Mouse (Mus musculus): Measurements from ENCODE around the gene Rint1.
"Not testable (repeated sequence)": the region's sequence is repeated elsewhere in the genome, so short reads cannot be mapped to it uniquely, and the experiment has no call there.

The Rint1 gene

DNA sequence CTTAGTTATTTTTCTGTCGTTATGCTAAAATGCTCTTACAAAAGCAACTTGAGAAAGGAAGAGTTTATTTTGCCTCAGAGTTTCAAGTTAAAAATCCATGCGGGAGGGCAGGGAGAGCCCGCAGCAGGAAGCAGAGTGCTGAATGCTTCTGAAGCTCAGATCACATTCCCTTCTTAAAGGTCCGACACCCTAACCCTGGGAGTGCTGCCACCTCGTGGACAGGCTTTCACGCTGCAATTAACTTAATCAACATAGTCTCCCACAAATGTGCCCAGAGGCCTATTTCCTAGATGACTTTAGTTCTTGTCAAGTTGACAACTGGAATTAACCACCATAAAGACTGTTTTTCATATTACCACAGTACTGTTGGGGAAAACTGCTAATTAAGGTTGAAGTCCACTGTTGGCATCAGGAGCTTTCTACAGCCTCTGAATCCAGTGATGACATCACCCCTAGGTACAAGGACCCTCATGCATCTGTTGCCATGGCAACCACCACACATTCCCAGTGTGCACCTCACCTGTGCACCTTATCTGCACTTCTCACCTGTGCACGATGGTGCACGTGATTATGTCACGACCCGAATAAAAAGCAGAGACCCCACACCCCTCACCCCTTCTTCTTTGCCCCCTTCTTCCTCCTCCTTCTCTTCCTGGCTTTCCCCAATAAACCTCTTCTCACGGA lies 39.0 kb downstream of the Rint1 start:
- DNase-seq, result peak; percentile 38 to 63

GRCm38 (mm10) chr5:23830897-23831752 lies 43.6 kb downstream of the Rint1 start:
- no peak for DNase-seq

GRCm38 (mm10) chr5:23835691-23836090 lies 48.2 kb downstream of the Rint1 start:
- not testable (repeated sequence) for DNase-seq

DNA sequence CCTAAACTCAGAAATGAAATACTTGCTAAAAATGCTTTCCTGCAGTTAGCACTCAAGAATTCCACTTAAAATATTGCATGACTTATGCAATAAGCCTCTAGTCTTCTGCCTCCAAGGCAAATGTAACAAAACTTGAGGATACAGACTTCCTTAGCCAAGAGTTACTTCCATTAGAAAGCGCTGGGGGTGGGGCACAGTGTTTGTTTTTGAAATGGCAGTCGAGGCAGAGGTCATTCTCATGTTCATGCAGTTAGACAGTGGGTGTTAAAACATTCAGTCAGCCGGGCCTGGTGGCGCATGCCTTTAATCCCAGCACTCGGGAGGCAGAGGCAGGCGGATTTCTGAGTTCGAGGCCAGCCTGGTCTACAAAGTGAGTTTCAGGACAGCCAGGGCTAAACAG lies 50.6 kb downstream of the Rint1 start:
- no peak for DNase-seq

DNA sequence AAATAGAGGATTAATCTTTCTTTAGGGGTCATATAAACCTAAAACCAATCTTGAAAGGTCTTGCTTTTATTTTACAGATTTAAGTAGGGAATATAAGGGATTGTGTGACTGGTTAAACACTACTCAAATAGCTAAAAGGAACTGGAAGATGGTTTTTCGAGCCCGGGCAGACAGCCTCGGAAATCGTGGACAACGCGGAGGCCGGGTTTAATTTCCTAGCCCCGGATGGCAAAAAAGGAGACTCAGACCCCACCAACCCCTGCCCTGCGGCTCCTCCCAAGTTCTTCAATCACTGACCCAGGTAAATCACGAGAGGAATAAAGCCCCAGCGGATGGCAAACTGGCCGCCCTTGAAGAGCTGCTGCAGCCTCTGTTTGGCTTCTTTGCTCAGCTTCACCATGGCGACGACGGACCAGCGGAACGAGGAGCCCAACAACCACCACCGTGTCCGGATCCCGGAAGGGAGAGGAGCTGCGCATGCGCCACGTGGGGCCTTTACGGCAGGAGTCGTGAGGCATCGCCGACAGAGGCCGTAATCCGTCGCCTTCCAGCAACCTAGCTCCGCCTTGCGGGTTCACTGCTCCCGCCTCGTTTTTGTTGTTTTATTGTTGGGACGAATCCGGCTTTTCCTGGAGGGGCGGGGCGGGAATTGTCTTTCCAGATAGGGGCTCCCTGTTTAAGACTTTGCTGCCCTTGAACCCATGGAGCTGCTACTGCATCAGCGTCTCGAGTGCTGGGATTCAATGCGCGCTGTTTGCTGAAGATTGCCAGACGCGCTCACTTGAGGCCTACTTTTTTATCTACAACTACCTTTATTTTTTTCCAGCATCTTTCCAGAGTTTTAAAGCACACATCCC lies 56.4 kb downstream of the Rint1 start, which contains the start of gene Tomm7:
TSS of gene Tomm7 (minus strand) at position 488 of the 857 bp plus-strand sequence.
- peak; percentile 90 to 93 for DNase-seq

DNA sequence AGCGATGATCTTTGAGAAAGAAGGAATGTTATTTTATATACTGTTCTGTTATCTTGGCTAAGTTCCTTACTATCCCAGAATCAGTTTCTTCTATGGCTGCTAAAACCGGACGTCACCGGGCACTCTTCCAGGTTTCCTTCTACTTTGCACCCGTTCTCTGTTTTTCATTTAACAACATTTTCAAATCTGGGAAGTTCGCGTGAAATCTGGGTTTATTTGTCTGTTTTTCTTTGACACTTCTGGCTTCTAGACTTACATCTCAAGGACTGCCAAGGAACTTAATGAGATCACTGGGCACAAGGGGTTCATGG lies 57.0 kb downstream of the Rint1 start:
- no peak for DNase-seq

DNA sequence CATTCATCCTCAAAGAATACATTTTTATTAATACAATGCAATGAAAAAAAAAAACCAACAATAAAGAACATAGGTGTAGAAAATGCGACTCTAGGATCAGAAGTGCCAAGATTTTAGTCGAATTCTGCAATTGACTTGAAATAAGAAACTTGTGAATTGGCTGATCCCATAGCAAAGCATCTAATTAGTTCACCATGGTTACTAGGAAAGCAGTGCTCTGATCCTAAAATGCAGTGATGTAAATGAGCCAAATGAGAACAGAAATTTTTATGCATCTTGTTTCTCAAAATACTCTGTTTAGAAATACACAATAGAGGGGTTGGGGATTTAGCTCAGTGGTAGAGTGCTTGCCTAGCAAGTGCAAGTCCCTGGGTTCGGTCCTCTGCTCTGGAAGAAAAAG lies 57.6 kb downstream of the Rint1 start:
- DNase-seq, result no peak

- DNase-seq, result peak; percentile 87 to 97
These were observed 63.0 kb downstream of the Rint1 start for GRCm38 (mm10) chr5:23850345-23851159.

DNA sequence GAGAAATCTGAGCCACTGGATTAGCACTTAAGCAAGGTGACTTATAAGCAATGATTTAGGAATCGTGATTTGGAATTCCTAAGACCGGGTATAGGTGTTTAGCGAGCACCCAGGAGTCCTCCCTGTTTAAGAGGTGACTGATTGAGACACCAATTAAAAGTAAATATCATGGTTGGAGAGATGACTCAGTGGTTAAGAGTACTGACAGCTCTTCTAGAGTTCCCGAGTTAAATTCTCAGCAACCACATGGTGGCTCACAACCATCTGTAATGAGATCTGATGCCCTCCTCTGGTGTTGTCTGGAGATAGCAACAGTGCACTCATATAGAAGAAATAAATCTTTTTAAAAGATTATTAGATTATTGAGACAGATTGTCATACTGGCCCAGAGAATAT lies 63.6 kb downstream of the Rint1 start:
- DNase-seq, result not testable (repeated sequence)

DNA sequence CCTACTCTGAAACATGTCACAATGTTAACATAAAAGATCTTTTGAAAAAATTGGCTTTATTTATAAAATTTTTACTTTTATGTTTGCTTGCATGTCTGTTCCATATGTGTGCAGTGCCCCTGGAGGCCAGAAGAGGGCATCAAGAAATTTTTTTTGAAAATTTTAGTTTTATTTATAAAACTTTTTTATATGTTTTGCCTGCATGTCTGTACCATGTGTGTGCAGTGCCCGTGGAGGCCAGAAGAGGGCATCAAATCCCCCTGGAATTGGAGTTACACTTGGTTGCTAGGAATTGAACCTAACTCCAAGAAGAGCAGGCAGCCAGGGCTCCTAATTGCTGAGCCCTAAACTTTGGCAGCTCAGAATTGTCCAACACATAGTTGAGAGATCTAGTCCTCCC lies 65.4 kb downstream of the Rint1 start:
- DNase-seq, result not testable (repeated sequence)

GRCm38 (mm10) chr5:23855484-23855883 lies 68.0 kb downstream of the Rint1 start:
- no peak for DNase-seq

DNA sequence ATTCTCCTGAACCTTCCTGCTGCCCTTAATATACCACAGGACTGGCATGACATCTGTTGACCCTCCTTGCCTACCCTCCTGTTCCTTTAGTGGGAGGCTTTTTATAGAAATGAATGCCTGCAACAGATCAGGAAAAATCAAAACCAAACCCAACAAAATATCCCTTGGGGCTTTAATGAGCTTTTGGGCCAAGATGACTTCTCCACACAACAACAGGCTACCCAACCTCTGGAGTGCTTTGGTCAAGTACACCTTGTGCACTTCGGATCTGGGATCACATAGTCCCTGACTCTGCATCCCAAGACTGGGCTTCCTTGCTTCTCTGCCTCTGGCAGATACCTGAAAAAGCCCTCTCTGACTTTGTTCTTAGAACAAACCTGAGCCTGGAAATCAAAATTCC lies 68.7 kb downstream of the Rint1 start:
- DNase-seq, result no peak

- DNase-seq, result no peak
These were observed 69.7 kb downstream of the Rint1 start for GRCm38 (mm10) chr5:23857189-23857588.

GRCm38 (mm10) chr5:23858001-23858400 lies 70.5 kb downstream of the Rint1 start:
- DNase-seq, result no peak

DNA sequence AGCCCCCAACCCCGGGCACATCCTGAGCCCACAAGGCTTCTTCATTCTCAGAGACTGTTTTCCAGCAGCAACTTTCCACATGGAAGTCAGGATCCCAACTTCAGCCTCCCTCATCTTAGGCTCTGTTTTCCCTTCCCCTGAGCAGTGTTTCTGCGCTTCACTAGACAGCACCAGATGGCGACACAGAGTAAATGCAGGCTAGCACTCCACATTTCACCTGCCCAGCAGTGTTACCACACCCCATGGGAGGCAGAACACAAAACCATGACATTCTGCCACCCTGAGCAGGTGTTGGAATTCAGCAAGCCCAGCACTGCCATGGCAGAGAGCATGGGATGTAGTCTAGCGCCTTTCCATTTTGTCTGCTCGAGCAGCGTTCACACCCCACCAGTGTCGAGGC lies 71.1 kb downstream of the Rint1 start:
- DNase-seq, result no peak

- no peak for DNase-seq
These were observed 71.7 kb downstream of the Rint1 start for GRCm38 (mm10) chr5:23859087-23859718.

GRCm38 (mm10) chr5:23859896-23860295 lies 72.4 kb downstream of the Rint1 start:
- no peak for DNase-seq

DNA sequence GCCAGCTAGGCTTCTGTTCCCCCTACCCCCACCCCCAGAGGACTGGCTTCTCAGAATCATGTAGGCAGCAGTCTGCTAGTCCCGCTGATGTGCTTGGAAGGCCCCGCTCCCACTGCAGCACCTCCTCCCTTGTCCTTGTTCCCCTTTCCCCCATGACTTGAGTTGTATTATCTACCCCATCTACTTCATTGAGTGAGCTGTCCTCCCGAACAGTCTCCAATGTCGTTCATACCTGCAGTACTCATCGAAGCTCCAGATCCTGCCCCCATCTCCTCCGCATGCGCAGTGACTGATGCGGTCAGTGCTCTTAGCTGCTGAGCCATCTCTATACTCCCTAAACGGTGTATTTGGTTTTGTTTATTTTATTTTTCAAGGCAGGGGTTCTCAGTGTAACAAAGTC lies 74.2 kb downstream of the Rint1 start:
- no peak for DNase-seq

DNA sequence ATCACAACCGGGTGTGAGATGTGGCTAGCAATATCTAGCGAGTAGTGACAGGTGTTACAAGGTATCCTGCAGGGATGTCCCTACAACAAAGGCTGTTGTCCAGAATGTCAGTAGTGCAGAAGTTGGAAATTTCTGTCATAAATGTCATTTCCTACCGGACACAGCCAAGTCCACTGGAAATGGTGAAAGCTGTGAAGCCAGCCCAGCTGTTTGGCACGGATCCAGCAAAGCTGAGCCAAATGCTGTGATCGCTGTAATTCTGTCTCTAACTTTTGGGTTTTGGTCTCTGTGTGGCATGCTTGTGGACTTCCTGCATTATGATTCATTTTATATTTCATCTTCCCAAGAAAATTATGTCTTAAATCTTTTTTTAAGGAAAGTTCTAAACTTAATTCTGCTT lies 74.8 kb downstream of the Rint1 start:
- no peak for DNase-seq

DNA sequence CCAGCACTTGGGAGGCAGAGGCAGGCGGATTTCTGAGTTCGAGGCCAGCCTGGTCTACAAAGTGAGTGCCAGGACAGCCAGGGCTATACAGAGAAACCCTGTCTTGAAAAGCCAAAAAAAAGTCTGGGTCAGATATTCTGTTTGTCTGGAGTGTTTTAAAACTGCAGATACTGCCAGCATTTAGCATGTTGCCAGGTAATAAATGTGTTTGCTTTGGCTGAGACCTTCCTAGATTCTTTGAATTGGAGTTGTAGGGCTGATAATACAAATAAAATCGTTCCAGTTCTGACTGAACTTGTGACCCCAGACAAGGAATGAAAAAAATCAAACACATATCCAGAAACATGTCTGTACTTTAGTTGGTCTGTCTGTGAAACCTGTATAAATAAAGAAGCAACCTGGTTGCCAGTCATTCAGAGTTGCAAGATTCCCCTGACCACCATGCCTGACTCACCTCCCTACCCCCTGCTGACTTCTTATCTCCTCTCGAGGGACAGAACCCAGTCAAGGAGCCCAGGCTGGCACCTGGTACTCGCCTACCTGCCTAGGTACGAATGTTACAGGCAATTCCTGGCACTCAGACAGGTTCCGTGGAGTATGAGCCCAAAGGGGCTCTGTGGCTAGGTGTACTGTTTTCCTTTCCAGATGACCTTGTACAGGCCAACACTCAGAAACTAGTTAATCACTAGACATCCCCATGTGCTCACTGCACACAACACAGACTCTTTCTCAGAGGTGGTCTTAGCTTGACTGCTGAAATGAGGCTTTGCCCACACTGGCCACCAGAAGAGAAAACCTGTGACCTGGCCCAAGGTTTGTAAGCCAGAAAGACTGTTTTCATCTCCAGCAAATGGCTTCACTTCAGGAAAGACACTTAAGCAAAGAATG lies 75.9 kb downstream of the Rint1 start:
- DNase-seq, result no peak
